Mouse (Mus musculus) megakaryocyte, embryonic 14.5 days (primary cell): Measurements from ENCODE around the gene Vgll1.

Experiments used
- FLI1 ChIP-seq: IDR thresholded peaks from 2 replicates; pipeline ENCODE4 v1.6.1; 2012; ENCODE audit warnings: low read length, inconsistent platforms, mixed read lengths
- GATA1 ChIP-seq: IDR thresholded peaks from 3 replicates; pipeline ENCODE4 v1.6.1; 2012; ENCODE audit warnings: mixed read lengths, low read length, inconsistent platforms, borderline replicate concordance

- TF ChIP-seq GATA1 (no peak), FLI1 (no peak)
Measured at GRCm38 (mm10) chrX:57137627-57138026, 49.7 kb downstream of the Vgll1 start.
